Mouse (Mus musculus): ENCODE data around the gene Ing3.

The Ing3 gene

DNA sequence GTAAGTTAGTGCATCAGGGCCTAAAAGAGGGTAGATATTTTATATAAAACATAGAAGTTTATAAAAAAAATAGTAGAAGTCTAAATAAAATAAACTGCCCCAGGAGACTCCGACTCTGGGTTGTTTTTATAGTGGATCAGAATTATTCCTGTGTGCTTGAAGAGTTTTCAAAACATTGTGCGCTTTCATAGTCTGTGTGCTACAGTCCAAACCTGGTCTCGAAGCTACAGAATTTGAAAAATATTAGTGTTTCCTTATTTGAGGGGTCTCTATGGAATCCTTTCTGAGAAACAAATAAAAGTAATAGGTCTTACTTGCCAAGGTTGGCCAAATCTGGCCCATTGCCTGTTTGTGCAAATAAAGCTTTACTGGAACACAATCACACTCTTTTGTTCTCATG lies 71.9 kb downstream of the Ing3 start:
- no peak for DNase-seq (ENCODE audit: low read depth, low spot score)

DNA sequence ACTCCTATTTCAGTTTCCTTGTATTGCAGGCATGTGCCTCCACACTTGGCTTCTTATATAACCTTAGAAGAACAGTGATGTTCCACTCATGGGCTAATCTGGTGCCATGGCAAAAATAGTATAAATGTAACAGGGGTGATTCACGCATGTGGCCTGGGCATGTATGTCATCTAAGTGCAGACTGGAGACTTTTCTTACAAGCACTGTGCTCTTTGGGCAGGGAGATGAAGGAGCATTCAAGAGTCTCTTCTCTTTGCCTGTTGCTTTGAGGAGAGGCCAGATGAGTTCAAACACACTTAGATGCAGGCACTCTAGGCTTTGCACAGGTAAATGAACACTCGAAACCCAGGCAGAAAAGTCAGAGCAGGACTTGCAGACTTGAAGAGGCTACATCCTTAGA lies 74.8 kb downstream of the Ing3 start:
- DNase-seq (ENCODE audit: low read depth, low spot score): no peak
